Mouse (Mus musculus) heart, postnatal 14 days (tissue): ENCODE measurements at regions not wholly inside any gene's neighbourhood (a gene's known extent, or its start where the extent isn't known, plus 50 kb on each side); places are given as distances from the start of the nearest gene placed in this dataset.
"Not testable (repeated sequence)": the region's sequence is repeated elsewhere in the genome, so short reads cannot be mapped to it uniquely, and the experiment has no call there.

Experiments
- DNase-seq, 2 experiments: peaks; one replicate each; pipeline ENCODE4 v3.0.0; 2021 to 2022
- intact Hi-C: fragments of 180-260 bp; cut with DNase I; formaldehyde crosslinking; loops from one replicate; pipeline ENCODE4 v1.15.1; 2025

GRCm38 (mm10) chr12:25530483-25530882 lies 433.5 kb upstream of the Id2 start:
- no peak for DNase-seq
- intact Hi-C loops: loop anchor here (10.0 kb wide), 1 partner anchor 436 kb away; the partner anchor contains the start of gene Id2

GRCm38 (mm10) chr12:25529537-25529936 lies 432.6 kb upstream of the Id2 start:
- intact Hi-C loops: no loop called here
- DNase-seq: no peak

GRCm38 (mm10) chr12:25526639-25527038 lies 429.7 kb upstream of the Id2 start:
- no peak for DNase-seq
- intact Hi-C loops: no loop called here

- DNase-seq: no peak
- intact Hi-C loops: no loop called here
Observed at GRCm38 (mm10) chr12:25516738-25517137, 419.8 kb upstream of the Id2 start.

GRCm38 (mm10) chr12:25513679-25514078 lies 416.7 kb upstream of the Id2 start:
- intact Hi-C loops: no loop called here
- DNase-seq: no peak

- no peak for DNase-seq
- intact Hi-C loops: no loop called here
Observed at GRCm38 (mm10) chr12:25509666-25510065, 412.7 kb upstream of the Id2 start.

- no peak for DNase-seq
- intact Hi-C loops: no loop called here
Observed at GRCm38 (mm10) chr12:25493233-25493632, 396.3 kb upstream of the Id2 start.

- no peak for DNase-seq
- intact Hi-C loops: no loop called here
Observed at GRCm38 (mm10) chr12:25492483-25493190, 395.7 kb upstream of the Id2 start.

GRCm38 (mm10) chr12:25475180-25475758 lies 378.3 kb upstream of the Id2 start:
- no peak for DNase-seq
- intact Hi-C loops: no loop called here

GRCm38 (mm10) chr12:25469181-25469580 lies 372.2 kb upstream of the Id2 start:
- no peak for DNase-seq
- intact Hi-C loops: no loop called here

- peak; percentile 12 to 13 for DNase-seq
Observed at GRCm38 (mm10) chr12:25467789-25468188, 370.8 kb upstream of the Id2 start.

GRCm38 (mm10) chr12:25462690-25463089 lies 365.8 kb upstream of the Id2 start:
- DNase-seq, intact Hi-C loops: not testable (repeated sequence)

More at GRCm38 (mm10) chr12:25467789-25468188, 370.8 kb upstream of the Id2 start:
- intact Hi-C loops: no loop called here

- no peak for DNase-seq
- intact Hi-C loops: no loop called here
Observed at GRCm38 (mm10) chr12:25455281-25455989, 358.5 kb upstream of the Id2 start.

GRCm38 (mm10) chr12:25453356-25453755 lies 356.4 kb upstream of the Id2 start:
- intact Hi-C loops: no loop called here
- DNase-seq: no peak

- no peak for DNase-seq
- intact Hi-C loops: no loop called here
Observed at GRCm38 (mm10) chr12:25451156-25451555, 354.2 kb upstream of the Id2 start.

GRCm38 (mm10) chr12:25444355-25444754 lies 347.4 kb upstream of the Id2 start:
- intact Hi-C loops: no loop called here
- DNase-seq: no peak

GRCm38 (mm10) chr12:25439029-25439551 lies 342.1 kb upstream of the Id2 start:
- intact Hi-C loops: no loop called here
- DNase-seq: no peak

GRCm38 (mm10) chr12:25438217-25439028 lies 341.5 kb upstream of the Id2 start:
- DNase-seq: peak in 1 of 2 experiments; percentile 13
- intact Hi-C loops: no loop called here

GRCm38 (mm10) chr12:25437556-25437955 lies 340.6 kb upstream of the Id2 start:
- intact Hi-C loops: no loop called here
- peak in 1 of 2 experiments; percentile 9 for DNase-seq

GRCm38 (mm10) chr12:25436220-25436911 lies 339.4 kb upstream of the Id2 start:
- no peak for DNase-seq
- intact Hi-C loops: no loop called here
